Mouse (Mus musculus) bone marrow, adult 2 months (tissue): Measurements from ENCODE around the gene Fau.
A peak's percentile ranks its signal among the peaks of the same experiment; 100 is the strongest.

Source experiments
- CTCF ChIP-seq: fragments of 200-500 bp; IDR thresholded peaks from 2 replicates; pipeline ENCODE4 v1.5.1; 2011; ENCODE audit warnings: low read length, control low read depth; ENCODE audit not compliant: control insufficient read depth, insufficient read depth
- POLR2A ChIP-seq: fragments of 200-500 bp; IDR thresholded peaks from 2 replicates; pipeline ENCODE4 v1.6.1; 2011; ENCODE audit warnings: low read depth, mild to moderate bottlenecking, control low read depth, low read length, borderline replicate concordance; ENCODE audit not compliant: control insufficient read depth

DNA sequence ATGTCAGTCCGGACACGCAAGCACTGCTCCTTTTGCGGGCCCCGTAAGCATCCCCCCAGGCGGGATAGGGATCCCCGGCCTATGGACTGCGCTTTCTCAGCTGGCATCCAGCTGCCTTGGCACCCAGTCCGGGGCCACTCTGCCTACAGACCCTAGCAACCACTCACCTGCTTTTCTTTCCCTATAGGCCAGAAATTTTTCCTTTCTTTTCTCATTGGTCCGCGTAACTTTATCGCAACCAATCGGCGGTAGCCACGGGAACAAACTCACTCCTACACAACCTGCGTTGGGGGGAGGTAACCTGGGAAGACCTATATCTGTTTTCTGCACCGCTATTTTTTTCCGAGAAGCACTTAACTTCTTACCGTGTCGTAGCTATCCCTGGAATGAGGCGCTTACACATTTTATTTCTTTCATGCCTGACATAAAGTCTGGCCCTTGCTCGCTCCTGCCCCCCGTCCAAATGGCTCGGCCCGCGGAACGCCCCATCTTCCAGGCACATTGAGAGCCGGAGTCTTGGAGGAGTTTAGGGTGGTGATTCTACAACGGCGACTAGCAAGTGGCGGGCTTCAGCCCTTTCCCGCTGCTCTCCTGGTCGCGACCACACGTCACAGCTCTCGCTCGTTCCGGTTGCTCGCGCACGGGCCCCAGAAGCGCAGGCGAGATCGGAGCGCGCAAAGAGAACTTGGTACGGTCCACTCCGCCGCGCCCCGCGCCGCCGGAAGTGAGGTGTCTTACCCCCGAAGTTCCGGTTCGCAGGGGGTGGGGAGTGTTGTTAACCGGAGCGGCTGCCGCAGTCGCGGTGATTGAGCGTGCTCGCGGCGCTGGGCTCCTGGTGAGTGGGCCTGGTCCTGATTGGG is 11.1 kb upstream of the Fau start, which contains the start of gene Syvn1:
- TF ChIP-seq POLR2A (peak; percentile 88; the same call in 1 of the 2 replicates), CTCF (no peak)
